Mouse (Mus musculus) lung, embryonic 15.5 days (tissue): ENCODE data around the gene Cmbl. TPM values are rescaled to one million over a fixed set of nuclear protein-coding genes. Genes with fewer than 3 reads are reported as not detected.
A peak's percentile ranks its signal among the peaks of the same experiment; 100 is the strongest.

Experiments used
- ATAC-seq: fragments of 200-750 bp; cut with Nextera tagmentation; 2 replicates; pipeline ENCODE4 v1.8.0; 2017; ENCODE audit warnings: moderate number of reproducible peaks, borderline replicate concordance; ENCODE audit not compliant: low FRiP score, low TSS enrichment; ENCODE audit errors: extremely low read depth
- H3K27ac ChIP-seq: fragments of 300-500 bp; sonication (generic); 2 replicates; pipeline ENCODE4 v1.5.1; 2015; ENCODE audit warnings: moderate library complexity, mild to moderate bottlenecking, inconsistent platforms
- H3K27me3 ChIP-seq: fragments of 300-500 bp; sonication (generic); 2 replicates; pipeline ENCODE4 v1.6.1; 2015; ENCODE audit warnings: inconsistent platforms
- H3K36me3 ChIP-seq: fragments of 300-500 bp; sonication (generic); 2 replicates; pipeline ENCODE4 v1.6.1; 2015; ENCODE audit warnings: inconsistent platforms
- H3K4me1 ChIP-seq: fragments of 300-500 bp; sonication (generic); 2 replicates; pipeline ENCODE4 v1.6.1; 2015; ENCODE audit warnings: inconsistent platforms
- H3K4me2 ChIP-seq: fragments of 300-500 bp; sonication (generic); 2 replicates; pipeline ENCODE4 v1.6.1; 2015; ENCODE audit warnings: inconsistent platforms, mild to moderate bottlenecking, moderate library complexity
- H3K4me3 ChIP-seq: fragments of 300-500 bp; sonication (generic); 2 replicates; pipeline ENCODE4 v1.5.1; 2015; ENCODE audit warnings: mild to moderate bottlenecking, inconsistent platforms
- H3K9ac ChIP-seq: fragments of 300-500 bp; sonication (generic); 2 replicates; pipeline ENCODE4 v1.6.1; 2015; ENCODE audit warnings: inconsistent platforms
- H3K9me3 ChIP-seq: fragments of 300-500 bp; sonication (generic); 2 replicates; pipeline ENCODE4 v1.6.1; 2016; ENCODE audit warnings: inconsistent platforms
- WGBS: fragments of 180-500 bp; shearing (Covaris S2); methylation state at CpG from one replicate; pipeline ENCODE4 v1.1.7; 2015; 5-methylcytosine and 5-hydroxymethylcytosine counted together
- polyA plus RNA-seq: library from polyadenylated mRNA; unstranded; fragments of >200 nt; fragmentation: Nextera tagmentation; extraction: Ambion mirVana; gene quantifications from 2 replicates; pipeline ENCODE4 v1.2.1, GENCODE M21; 2015

Gene Cmbl
- polyA plus RNA-seq, 1 experiment from 2014 or later = 6.8 TPM

- no peak overlapping the region for H3K4me3 ChIP-seq
- WGBS = 93% methylated on average over 2 of the region's 2 CpGs
- H3K36me3 ChIP-seq = 0 out of 2 replicates have a peak, but pooled peaks cover under 1% of the 10 kb centered on the region
- peak overlapping the region; percentile 71; the same call in 1 of the 2 replicates for H3K4me2 ChIP-seq
- H3K27me3 ChIP-seq = no peaks in the 10 kb centered on the region
- no peaks in the 10 kb centered on the region for H3K9me3 ChIP-seq
- H3K27ac ChIP-seq = no peak overlapping the region
- no peak for ATAC-seq
- H3K9ac ChIP-seq = no peak overlapping the region
- peaks cover 20% of the 10 kb centered on the region for H3K4me1 ChIP-seq
Measured at GRCm38 (mm10) chr15:31532331-31533021, 32.7 kb upstream of the Cmbl start.

DNA sequence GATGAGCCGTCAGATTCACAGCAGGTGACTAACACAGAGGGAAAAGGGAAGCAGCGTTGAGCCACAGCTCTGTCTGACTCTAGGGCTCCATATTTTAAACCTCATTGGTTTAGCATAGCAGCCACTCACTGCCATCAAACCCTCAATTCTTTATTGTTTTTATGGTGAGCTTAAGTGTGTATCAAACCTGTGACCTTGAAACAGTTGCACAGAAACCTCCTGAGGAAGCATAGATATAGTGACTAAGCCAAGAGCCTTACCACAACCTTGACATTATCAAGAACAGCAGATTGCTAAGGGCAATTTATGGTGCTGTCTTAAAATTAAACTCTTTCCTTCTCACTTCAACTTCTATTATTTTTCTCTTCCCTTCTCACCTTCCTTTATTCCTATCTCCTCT is 31.7 kb upstream of the Cmbl start:
- WGBS = 78% methylated on average over 2 of the region's 2 CpGs
- no peaks in the 10 kb centered on the region for H3K36me3 ChIP-seq
- ATAC-seq = no peak
- no peaks in the 10 kb centered on the region for H3K9me3 ChIP-seq
- H3K4me2 ChIP-seq = no peak overlapping the region
- H3K9ac ChIP-seq = no peak overlapping the region
- no peak overlapping the region for H3K4me3 ChIP-seq
- H3K4me1 ChIP-seq = peaks cover 19% of the 10 kb centered on the region
- no peak overlapping the region for H3K27ac ChIP-seq
- H3K27me3 ChIP-seq = no peaks in the 10 kb centered on the region

- H3K4me1 ChIP-seq = peaks cover 12% of the 10 kb centered on the region
- 80% methylated on average over 7 of the region's 7 CpGs for WGBS
- no peak overlapping the region for H3K27ac ChIP-seq
- H3K27me3 ChIP-seq = no peaks in the 10 kb centered on the region
- H3K9ac ChIP-seq = no peak overlapping the region
- H3K4me3 ChIP-seq = no peak overlapping the region
- ATAC-seq = no peak
- no peaks in the 10 kb centered on the region for H3K36me3 ChIP-seq
- no peaks in the 10 kb centered on the region for H3K9me3 ChIP-seq
- H3K4me2 ChIP-seq = no peak overlapping the region
Measured at GRCm38 (mm10) chr15:31534421-31535258, 30.5 kb upstream of the Cmbl start.

- Histone ChIP-seq H3K27ac (no peak overlapping the region), H3K9me3 (no peaks in the 10 kb centered on the region), H3K27me3 (no peaks in the 10 kb centered on the region), H3K4me1 (peaks cover 15% of the 10 kb centered on the region), H3K4me3 (no peak overlapping the region), H3K36me3 (no peaks in the 10 kb centered on the region), H3K9ac (no peak overlapping the region), H3K4me2 (no peak overlapping the region)
- ATAC-seq = no peak
- 29% methylated on average over 8 of the region's 8 CpGs for WGBS
Measured at GRCm38 (mm10) chr15:31535259-31535855, 29.8 kb upstream of the Cmbl start.

GRCm38 (mm10) chr15:31536051-31536737 is 29.0 kb upstream of the Cmbl start:
- ATAC-seq = no peak
- Histone ChIP-seq H3K27me3 (no peaks in the 10 kb centered on the region), H3K36me3 (no peaks in the 10 kb centered on the region), H3K27ac (no peak overlapping the region), H3K9me3 (no peaks in the 10 kb centered on the region), H3K4me2 (no peak overlapping the region), H3K9ac (no peak overlapping the region), H3K4me1 (peaks cover 22% of the 10 kb centered on the region), H3K4me3 (no peak overlapping the region)
- WGBS = 25% methylated on average over 7 of the region's 7 CpGs

DNA sequence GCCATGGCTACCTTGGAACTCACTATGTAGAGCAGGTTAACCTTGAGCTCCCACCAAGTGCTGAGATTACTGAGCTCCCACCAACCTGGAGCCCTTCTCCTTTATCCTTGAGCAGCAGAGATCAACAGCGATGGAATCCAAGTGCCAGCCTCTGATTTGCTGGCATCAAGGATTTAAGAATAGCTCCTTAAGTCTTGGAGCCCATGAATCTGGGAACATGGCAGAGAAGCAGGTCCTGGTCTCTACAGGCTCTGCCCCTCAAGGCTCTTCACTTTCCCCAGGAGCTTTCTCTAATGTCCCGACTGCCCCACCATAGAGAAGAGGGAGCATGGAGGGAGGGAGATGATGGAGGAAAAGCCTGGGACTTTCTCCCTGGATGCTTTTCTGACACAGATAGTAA is 27.5 kb upstream of the Cmbl start:
- WGBS = 94% methylated on average over 2 of the region's 2 CpGs
- Histone ChIP-seq H3K27ac (no peak overlapping the region), H3K27me3 (no peaks in the 10 kb centered on the region), H3K4me2 (no peak overlapping the region), H3K4me3 (no peak overlapping the region), H3K36me3 (no peaks in the 10 kb centered on the region), H3K4me1 (peaks cover 25% of the 10 kb centered on the region), H3K9me3 (no peaks in the 10 kb centered on the region), H3K9ac (no peak overlapping the region)
- ATAC-seq = no peak

- Histone ChIP-seq H3K4me2 (no peak overlapping the region), H3K27me3 (no peaks in the 10 kb centered on the region), H3K4me1 (peaks cover 25% of the 10 kb centered on the region), H3K27ac (no peak overlapping the region), H3K36me3 (no peaks in the 10 kb centered on the region), H3K9ac (no peak overlapping the region), H3K9me3 (no peaks in the 10 kb centered on the region), H3K4me3 (no peak overlapping the region)
- 85% methylated on average over 3 of the region's 3 CpGs for WGBS
- ATAC-seq = no peak
Measured at GRCm38 (mm10) chr15:31538346-31538745, 26.8 kb upstream of the Cmbl start.

- peak; percentile 45; the same call in 1 of the 2 replicates for ATAC-seq
- 33% methylated on average over 9 of the region's 9 CpGs for WGBS
Measured at GRCm38 (mm10) chr15:31539643-31540512, 25.3 kb upstream of the Cmbl start.

GRCm38 (mm10) chr15:31540513-31540802 is 24.7 kb upstream of the Cmbl start:
- 23% methylated on average over 1 of the region's 1 CpGs for WGBS

More at GRCm38 (mm10) chr15:31539643-31540512, 25.3 kb upstream of the Cmbl start:
- no peak overlapping the region for H3K9ac ChIP-seq
- peaks cover 25% of the 10 kb centered on the region for H3K4me1 ChIP-seq
- no peak overlapping the region for H3K4me3 ChIP-seq
- no peaks in the 10 kb centered on the region for H3K36me3 ChIP-seq
- peak overlapping the region; percentile 78 for H3K27ac ChIP-seq
- no peaks in the 10 kb centered on the region for H3K9me3 ChIP-seq
- H3K27me3 ChIP-seq = no peaks in the 10 kb centered on the region
- peak overlapping the region; percentile 22; the same call in 1 of the 2 replicates for H3K4me2 ChIP-seq

DNA sequence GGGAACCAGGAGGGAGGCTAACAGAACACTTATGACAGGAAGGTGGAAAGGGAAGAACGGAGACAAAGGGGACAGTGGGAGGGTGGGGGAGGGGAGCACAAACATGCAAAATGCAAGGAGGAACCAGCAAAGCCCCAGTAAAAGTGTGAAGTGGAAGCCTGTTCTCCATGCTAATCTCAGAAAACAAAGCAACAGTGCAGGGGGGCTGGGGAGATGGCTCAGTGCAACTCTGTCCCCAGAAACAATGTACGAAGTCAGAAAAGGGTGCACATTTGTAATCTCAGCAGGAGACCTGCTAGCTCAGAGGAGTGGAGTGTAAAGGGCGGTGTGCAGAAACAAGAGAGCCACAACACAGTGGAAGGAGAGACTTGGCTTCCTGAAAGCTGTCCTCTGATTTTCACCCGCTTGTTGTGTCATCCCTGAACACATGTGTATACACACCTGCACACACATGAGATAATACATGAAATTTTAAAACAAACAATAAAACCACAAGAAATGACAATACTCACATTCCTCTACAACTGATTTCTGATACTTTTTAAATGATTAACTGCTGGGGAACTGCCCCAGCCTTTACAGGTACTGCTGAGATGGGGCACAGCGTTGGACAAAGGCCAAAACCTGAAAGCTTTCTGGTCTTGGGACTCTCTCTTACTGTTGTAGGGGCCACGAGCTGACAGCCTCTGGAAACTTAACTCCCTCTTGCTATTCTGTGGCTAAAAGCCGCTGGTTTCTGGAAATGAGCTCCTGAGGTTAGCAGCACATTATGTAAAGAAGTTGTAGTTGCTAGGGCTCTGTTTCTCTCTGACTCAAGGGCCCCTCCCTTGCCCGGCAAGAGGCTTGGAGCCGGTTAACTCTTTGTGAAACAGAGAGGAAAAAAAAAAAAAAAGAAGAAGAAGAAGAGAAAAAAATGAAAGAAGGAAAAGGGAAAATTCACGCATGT is 22.9 kb upstream of the Cmbl start:
- WGBS = 11% methylated on average over 10 of the region's 10 CpGs
- Histone ChIP-seq H3K4me3 (no peak overlapping the region), H3K27ac (peak overlapping the region; percentile 77), H3K9ac (no peak overlapping the region), H3K4me2 (no peak overlapping the region), H3K4me1 (peaks cover 25% of the 10 kb centered on the region), H3K27me3 (no peaks in the 10 kb centered on the region), H3K36me3 (no peaks in the 10 kb centered on the region), H3K9me3 (no peaks in the 10 kb centered on the region)
- no peak for ATAC-seq

More at GRCm38 (mm10) chr15:31540513-31540802, 24.7 kb upstream of the Cmbl start:
- no peak for ATAC-seq
- no peaks in the 10 kb centered on the region for H3K9me3 ChIP-seq
- no peak overlapping the region for H3K9ac ChIP-seq
- peaks cover 25% of the 10 kb centered on the region for H3K4me1 ChIP-seq
- no peaks in the 10 kb centered on the region for H3K27me3 ChIP-seq
- H3K4me3 ChIP-seq = no peak overlapping the region
- H3K36me3 ChIP-seq = no peaks in the 10 kb centered on the region
- peak overlapping the region; percentile 78 for H3K27ac ChIP-seq
- 0 out of 2 replicates have a peak overlapping the region, but pooled peaks have one; percentile 22 for H3K4me2 ChIP-seq
